Mouse (Mus musculus): ENCODE measurements around the gene Ybx2.

Gene Ybx2

GRCm38 (mm10) chr11:69989949-69990348, 54.4 kb downstream of the Ybx2 start:
- in situ Hi-C loops (cut with MboI, MseI): loop anchor here (5.0 to 10.0 kb wide), 3 partner anchors 575 to 665 kb away; partner anchors contain the start of genes Eno3 (in 1 of the 2), Kdm6b (in 1 of the 2) and Pfn1 (in 1 of the 2)
